12 mouse cellular contexts compared by ENCODE assay signal in genomic region chr5:89748185-89748884, GRCm38 (mm10).
DNase-seq lines count a peak whose midpoint lies in the region; ATAC-seq lines count a peak whose summit lies in the region.
"Had no signal": no experiment of that assay in that cellular context is flagged by ENCODE, and none has a peak within 500 bp of the region (broad histone marks: within the 10 kb centered on the region; RNA-seq: fewer than 3 reads in every experiment).

No protein-coding gene starts in this region.

- 0 out of 2 replicates have a peak, but pooled peaks have one; percentile 44 for ATAC-seq in frontal cortex, adult (ENCODE audit: low TSS enrichment)
- peak; percentile 58 for ATAC-seq in liver, embryonic 16.5 days (ENCODE audit: low read depth)

- no peaks in the 10 kb centered on the region for H3K27me3 ChIP-seq in liver, embryonic 16.5 days (ENCODE audit: control insufficient read depth, insufficient read depth, low read depth, low read length)

- H3K36me3 ChIP-seq in liver, embryonic 16.5 days (ENCODE audit: control insufficient read depth, insufficient read depth): no peaks in the 10 kb centered on the region
- H3K36me3 ChIP-seq: G1E had no signal

- H3K9me3 ChIP-seq in liver, embryonic 16.5 days (replicated peaks; ENCODE audit: control insufficient read depth, low read length): no peaks in the 10 kb centered on the region

- H3K4me3 ChIP-seq in liver, embryonic 16.5 days (ENCODE audit: low read depth, low read length): no peak overlapping the region
- H3K4me3 ChIP-seq: myocyte had no signal

- 29% methylated on average over 2 of the region's 2 CpGs for WGBS in liver, embryonic 16.5 days (ENCODE audit: insufficient replicate concordance)

- peaks cover 5% of the 10 kb centered on the region for H3K4me1 ChIP-seq in liver, embryonic 16.5 days (ENCODE audit: control insufficient read depth, low read depth, low read length)

- H3K4me2 ChIP-seq in liver, embryonic 16.5 days (ENCODE audit: low read depth, low read length): no peak overlapping the region

- DNase-seq in frontal cortex, postnatal 36 days (ENCODE audit: low spot score in 2 of 2): no peak
- peak; percentile 53 for DNase-seq in c-Kit-positive CD71-positive TER-119-positive erythroid progenitor cells, embryonic 14.5 days (ENCODE audit: low spot score)
- DNase-seq in heart, postnatal 25 days (ENCODE audit: low spot score): peak; percentile 1
- no peak for DNase-seq in layer of hippocampus, adult 8-10 months (ENCODE audit: low spot score in 2 of 2)
- no peak for DNase-seq in B cell, adult 2 months
- DNase-seq in thymus, adult 18-20 months: no peak
- DNase-seq: kidney, adult 2 months; spleen, adult 18-20 months had no signal

- no peak overlapping the region for H3K9ac ChIP-seq in liver, embryonic 16.5 days (ENCODE audit: low read depth, low read length)

- intact Hi-C loops in heart, postnatal 25 days (cut with DNase I): no loop called here

- H3K27ac ChIP-seq in liver, embryonic 16.5 days (ENCODE audit: low read length): no peak overlapping the region

Comparison
In these comparisons a context has a peak if more than half of its experiments do, and no peak if none do; other contexts are left out.
1. DNase-seq: peak in c-Kit-positive CD71-positive TER-119-positive erythroid progenitor cells, embryonic 14.5 days (single experiment) and heart, postnatal 25 days (single experiment); none in frontal cortex, postnatal 36 days (0 of 2), layer of hippocampus, adult 8-10 months (0 of 2), B cell, adult 2 months (0 of 2) and thymus, adult 18-20 months (0 of 2).